Mouse (Mus musculus) cerebral cortex, adult 2 months (tissue): ENCODE results near the gene Trim52.

Experiments used
- WGBS: fragments of 180-500 bp; shearing (Covaris S2); methylation state at CpG from one replicate; pipeline ENCODE4 v1.1.7; 2018; 5-methylcytosine and 5-hydroxymethylcytosine counted together

Gene Trim52

DNA sequence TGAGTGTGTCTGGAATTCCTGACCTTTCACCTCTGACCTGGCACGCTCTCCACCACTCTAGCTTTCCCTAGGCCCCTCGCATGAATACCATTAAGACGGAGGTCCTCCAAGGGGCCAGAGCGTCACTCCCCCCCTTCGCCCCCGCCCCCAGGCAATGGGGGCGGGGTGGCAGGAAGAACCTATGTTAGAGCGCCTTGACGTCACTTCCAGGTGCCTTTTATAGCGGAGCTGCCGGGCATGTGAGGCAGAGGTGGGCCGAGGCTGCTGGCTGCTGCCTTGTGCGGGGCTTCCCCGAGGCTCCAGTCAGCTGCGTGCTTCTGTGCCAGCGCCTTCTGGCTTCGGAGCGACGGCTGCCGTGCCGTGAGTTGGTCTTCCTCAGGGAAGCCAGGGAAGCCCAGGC is at the start of gene Trim52:
Trim52 (plus strand) TSS at position 219 of the 400 bp plus-strand sequence.
- WGBS: 95% methylated on average over 21 of the region's 21 CpGs

DNA sequence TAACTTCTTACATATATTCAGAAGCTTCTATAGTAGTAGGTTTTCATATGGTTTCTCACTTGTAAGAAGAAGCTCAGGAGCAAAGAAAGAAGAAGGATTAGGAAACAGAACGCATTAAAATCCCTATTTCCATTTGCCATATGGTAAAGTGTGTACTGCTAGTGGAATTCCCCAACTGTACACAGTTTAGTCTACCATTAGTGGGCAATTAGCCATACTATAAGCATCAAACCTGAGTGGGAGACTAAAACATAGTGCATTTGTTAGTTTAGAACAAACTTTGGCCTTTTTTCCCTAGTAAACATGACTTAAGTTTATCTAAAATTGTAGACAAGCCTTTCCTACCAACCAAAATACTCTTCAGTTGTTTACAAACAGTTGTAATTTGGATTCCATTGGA is 33.4 kb upstream of the Trim52 start:
- WGBS: 76% methylated on average over 1 of the region's 1 CpGs

DNA sequence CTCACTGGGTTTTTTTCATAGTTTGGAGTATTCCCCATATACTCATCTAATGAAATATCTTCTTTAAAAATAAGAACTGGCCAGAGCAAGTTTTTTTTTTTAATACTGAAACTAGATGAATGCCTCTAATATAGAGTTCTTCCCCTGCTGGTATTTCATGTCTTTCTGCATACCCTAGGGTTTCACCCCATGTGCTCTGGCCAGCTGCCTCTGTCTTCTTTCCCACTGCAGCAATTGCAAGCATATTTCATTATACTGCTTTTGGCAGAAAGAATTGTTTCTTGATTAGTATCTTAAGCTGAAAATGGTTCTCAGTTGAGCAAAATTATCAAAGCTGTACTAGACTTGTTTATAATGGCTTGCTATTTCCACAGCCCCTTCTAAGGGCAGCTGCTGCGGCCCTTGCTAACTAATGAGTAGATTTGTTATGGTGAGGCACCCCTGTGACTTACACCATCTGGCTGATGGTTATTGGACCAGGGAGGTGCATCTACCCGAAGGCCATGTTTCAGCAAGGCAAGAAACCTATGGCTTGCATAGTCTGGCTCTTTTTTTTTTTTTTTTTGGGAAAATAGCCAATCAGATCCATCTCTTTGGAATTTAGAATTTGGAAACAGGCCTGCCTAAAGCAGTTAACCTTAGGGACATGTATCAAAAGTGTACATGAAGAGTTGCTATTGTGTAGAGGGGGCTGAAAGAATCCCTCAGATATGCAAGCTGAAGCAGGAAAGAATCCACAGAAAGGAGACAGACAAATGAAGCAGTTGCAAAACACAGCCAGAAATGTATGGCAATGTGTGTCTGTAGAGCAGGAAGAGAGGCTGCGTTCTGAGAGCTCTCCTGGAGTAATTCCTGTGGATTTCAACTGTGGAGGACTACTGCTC is 30.6 kb upstream of the Trim52 start:
- WGBS: 80% methylated on average over 3 of the region's 3 CpGs

DNA sequence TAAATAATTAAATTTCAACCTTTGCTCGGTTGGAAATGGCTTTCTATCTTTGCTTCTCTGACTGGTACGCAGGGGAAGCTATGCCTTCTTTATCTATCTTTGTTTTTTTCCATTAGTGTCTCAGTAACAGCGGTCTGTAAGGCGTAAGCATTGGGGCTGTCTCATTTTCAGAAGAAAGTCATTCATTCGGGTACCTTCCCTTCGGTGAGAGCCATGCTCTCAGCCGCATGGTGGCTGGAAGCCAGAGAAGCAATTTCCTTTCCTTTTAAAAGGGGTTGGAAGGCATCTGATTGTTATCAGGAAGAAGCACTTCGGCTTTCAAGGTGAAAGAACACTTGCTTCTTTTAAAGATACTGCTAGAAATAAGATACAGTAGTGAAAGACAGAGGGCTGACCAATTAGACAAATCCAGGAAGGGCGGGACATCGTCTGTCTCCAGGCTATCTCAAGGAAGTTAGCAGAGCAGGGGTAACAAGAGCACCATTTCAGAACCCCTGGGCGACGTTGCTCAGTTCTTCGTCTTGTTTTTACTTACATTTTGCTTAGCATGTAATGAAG is 17.4 kb upstream of the Trim52 start:
- 65% methylated on average over 13 of the region's 13 CpGs for WGBS

DNA sequence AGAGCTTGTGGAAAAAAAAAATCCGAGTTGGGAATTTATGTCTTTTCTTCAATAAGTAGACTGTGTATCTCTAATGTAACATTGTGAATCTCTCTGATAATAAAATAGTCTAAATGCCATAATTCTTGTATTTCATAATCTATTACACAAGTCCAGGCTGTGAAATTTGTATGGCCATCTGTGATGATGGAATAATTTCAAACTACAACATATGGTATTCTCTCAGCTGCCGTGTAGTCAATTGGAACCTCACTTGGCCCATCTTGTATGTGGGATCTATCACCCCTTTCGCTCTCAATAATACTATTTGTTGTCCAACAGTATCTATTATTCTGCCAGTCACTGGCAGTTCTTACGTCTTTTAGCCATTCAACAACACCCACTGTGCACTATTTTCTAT is 9.2 kb upstream of the Trim52 start:
- 71% methylated on average over 4 of the region's 4 CpGs for WGBS

DNA sequence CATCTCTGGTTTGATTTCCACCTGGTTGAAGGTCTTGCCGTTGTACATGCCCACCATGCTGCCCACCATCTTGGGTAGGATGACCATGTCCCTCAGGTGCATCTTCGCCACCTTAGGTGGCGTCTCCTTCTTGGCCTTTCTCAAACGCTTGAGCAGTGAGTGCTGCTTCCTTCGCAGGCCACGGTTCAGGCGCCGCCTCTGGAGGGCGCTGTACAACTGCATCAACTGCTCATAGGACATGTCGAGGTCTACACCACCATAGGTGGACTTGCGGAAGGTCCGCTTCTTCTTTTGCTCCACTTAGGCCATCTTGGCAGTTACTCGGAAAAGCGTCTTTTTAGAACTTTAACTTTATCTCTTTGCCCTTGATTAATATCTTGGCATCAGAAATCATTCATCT is 5.1 kb upstream of the Trim52 start:
- 94% methylated on average over 14 of the region's 14 CpGs for WGBS

DNA sequence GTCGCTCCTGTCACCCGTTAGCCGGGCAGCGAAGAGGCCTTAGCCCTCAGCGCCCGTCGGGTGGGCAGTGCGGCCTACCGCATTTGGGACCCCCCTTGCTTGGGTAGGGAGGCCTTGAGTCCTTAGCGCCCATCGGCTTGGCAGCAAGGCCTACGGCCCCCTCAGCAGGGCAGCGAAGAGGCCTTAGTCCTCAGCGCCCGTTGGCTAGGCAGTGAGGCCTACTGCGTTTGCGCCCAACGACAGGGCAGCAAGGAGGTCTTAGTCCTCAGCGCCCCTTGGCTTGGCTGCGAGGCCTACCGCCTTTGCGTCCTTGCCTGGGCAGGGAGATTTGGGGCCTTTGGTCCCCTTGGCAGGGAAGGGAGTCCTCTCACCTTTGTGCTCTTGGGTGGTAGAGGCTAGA is 427 bp downstream of the Trim52 start:
- 97% methylated on average over 22 of the region's 22 CpGs for WGBS

DNA sequence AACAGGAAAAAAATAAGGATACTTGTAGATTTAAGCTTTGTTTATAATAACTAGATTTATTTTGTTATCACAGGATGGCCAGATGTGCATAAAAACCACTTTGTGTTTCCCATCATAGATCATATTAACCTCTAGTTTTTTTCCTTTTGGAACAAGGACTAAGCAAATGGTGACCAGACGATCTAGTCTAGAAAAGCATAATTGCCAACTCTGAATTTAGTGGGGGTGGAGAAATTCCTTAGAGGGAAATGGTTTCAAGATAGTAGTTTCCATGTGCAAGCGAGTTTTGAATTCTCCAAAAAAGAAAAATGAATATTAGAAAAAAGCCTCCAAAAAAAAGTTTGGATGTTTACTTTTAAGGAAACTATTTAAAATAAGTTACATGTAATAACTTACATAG is 13.4 kb downstream of the Trim52 start:
- 59% methylated on average over 2 of the region's 2 CpGs for WGBS

DNA sequence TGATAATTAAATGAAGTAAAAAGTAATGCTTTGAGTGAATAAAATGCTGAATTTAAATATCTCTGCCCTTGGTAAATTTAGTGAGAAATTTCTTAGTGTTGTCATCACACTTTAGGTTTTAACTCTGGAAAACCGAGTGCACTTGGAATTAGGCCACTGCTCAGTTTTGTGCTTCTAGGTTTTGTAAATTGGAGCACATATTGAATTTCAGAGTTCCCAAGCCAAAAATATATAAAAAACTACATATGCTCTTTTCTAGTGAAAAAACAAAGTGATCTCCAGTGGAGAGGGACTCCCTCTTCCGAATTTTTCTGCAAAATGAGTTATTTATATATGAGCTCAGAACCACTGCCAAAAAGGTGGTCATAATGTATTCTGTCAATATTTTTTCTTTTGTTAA is 45.2 kb downstream of the Trim52 start:
- WGBS: 34% methylated on average over 2 of the region's 2 CpGs

DNA sequence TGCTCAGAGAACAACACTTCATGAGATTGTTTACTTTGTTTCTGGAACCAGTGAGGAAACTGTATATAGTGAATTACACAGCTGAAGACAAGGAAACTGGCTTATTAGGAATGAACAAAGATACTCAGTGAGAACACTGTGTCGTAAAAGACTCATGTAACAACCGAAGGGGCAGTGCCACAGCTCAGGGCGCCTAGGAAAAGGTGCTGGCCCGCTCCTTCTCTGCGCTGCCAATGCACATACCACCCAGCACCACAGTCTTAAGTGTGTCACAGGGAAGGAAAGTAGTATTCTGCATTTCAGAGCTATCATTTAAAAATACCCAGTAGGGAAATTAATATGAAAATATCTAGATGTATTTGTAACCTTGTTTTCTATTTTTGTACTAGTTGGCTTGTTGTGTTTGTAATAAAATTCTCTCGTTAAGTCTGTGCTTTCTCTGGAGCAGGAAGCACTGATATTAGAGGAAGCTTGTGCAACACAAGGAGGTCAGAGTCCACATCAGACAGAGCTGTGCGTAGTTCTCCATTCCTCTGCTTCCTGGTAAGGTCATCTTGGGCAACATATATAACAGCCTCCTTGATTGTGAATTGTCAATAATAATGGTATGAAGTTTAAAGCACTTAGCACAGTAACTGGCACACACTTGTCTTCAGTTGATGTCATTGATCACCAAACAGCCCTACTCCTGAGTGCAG is 49.0 kb downstream of the Trim52 start:
- WGBS: 81% methylated on average over 7 of the region's 7 CpGs

DNA sequence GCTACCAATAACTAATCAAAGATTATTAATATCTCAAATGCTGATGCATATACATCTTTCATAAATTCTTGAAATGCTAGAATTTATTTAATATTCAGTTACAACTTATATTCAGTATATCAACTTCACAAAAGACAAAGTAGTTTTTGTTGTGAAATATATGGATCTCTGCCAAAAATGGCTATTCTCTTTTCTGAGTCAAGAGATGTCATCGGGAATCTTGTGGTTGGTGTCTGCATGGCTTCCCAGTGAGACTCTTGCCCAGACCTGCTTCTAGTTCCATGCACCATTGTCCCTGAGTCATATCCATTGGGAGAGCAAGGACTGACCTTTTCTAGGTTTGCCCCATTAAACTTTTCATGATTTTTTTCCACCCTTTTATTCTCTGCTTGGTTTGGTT is 50.5 kb downstream of the Trim52 start:
- 67% methylated on average over 1 of the region's 1 CpGs for WGBS

DNA sequence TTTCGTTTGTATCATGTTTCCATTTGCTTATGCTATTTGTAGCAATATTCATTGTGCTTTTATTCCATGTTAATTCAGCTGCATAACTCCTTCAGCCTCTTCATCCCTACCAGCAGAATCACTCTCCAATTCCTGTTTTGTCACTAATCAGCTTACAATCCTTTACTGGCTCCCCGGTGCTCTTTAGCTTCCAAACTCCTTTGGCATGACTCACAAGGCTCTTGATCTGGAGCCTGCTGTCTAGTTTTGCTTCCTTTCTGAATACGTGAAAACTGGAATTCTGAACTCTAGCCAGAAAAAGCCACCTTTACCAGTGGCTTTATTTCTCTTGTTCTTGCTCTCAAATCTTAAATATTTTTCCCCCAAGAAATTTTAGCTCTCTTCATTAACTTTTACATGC is 56.3 kb downstream of the Trim52 start:
- WGBS: 26% methylated on average over 3 of the region's 3 CpGs

DNA sequence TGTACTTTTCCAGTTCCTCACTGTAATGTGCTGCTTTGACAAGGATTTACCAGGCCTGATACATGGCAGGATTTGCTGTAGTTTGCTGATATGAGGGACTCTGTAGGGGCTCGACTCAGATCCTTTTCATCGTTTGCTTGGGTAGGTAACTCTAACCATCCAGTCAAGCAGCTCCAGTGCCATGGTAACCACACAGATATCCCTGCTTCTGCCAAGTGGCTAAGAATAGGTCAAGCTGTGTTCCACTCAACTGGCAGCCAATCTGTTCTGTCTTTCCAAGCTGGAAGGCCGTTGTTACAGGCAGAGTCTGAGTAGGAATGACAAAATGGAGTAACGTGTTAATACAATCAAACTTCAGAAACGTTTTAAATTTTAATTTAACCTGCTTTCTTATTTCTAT is 70.9 kb downstream of the Trim52 start:
- 25% methylated on average over 5 of the region's 5 CpGs for WGBS

DNA sequence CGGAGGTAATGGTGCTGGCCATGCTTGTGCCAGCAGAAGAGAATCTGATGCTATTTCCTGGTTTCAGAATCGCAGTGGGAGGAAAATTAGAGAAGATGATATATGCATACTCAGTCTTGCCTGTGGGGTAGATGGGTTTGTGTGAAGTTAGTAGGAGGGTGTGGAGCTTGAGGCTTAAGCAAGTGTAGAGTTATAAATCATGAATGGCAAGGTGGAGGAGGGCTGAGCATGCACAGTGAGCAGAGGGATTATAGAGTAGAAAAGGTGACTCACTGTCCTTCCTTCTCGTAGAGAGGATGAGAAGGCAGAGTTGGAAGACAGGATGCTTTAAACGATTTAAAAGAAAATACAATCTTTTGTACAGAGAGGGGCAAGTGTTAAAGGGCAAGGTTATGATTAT is 72.2 kb downstream of the Trim52 start:
- 60% methylated on average over 4 of the region's 4 CpGs for WGBS

DNA sequence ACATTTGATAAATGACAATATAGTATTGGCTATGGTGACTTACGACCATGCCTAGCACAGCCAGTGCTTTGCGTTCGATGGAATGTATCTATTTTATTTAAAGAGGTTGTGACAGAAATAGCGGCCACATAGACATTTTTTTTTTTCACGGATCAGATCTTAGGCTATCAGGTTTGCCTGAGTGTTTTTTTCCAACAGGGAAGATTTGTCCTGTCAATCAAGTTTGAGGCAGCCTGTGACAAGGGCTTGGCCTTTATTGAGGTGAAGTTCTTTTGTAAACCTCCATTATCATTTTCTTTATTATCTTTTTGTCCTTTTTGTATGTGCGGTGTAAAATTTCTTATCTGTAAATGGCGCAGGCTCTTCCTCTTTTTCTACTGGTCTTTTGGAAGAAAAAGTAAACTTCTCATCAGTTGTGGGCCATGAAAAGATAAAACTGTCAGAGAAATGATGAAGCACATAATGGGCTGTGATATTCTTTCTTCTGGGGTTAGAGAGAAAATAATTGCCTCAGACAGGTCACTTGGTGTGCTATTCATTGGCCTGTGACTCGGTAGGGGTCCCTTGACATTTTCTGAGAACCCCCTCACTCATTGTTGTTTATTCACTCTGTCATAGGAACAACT is 73.2 kb downstream of the Trim52 start:
- 82% methylated on average over 8 of the region's 8 CpGs for WGBS

DNA sequence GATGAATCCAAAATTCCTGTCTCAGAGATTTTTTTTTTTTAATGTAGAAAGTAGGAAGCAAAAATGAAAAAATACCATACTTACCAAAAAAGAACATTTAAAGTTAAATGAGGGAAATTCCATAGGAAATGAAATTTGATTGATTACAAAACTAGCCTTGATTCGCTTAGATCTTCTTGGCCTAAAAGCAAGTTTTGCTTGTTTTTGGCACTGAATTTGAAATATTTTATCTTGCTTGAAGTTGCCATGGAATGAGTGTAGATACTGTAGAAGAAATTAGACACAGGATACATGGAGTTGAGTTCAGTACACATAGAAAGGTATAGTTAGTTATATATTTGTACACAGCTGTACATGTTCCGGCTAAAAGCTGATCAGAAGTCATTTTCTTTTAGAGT is 73.7 kb downstream of the Trim52 start:
- WGBS: 90% methylated on average over 2 of the region's 2 CpGs

DNA sequence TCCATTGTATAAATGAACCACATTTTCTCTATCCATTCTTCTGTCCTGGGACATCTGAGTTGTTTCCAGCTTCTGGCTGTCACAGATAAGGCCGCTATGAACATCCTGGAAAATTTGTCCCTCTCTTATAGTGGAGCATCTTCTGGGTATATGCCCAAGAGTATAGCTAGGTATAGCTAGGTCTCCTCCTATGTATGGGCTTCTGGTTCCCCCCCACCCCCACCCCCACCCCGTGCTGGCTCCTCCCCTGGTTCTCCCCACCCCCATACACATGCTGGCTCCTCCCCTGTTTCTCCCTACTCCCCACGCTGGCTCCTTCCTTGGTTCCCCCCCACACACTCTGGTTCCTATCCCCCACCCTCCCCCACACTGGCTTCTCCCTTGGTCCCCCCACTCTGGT is 78.0 kb downstream of the Trim52 start:
- 67% methylated on average over 3 of the region's 3 CpGs for WGBS
